Mouse (Mus musculus): Measurements from ENCODE around the gene Scp2. TPM values are rescaled to one million over a fixed set of nuclear protein-coding genes. Genes with fewer than 3 reads are reported as not detected.

Gene Scp2
- polyA plus RNA-seq, 2 experiments, result 112 to 199 TPM

GRCm38 (mm10) chr4:108057247-108057646, 87.6 kb downstream of the Scp2 start:
- no peaks in the 10 kb centered on the region for H3K4me1 ChIP-seq (ENCODE audit: control insufficient read depth, insufficient read depth, low read length)
- 90% methylated on average over 2 of the region's 2 CpGs for WGBS
- peaks cover 66% of the 10 kb centered on the region for H3K36me3 ChIP-seq (ENCODE audit: control insufficient read depth, insufficient read depth, low read length)
- no peaks in the 10 kb centered on the region for H3K9me3 ChIP-seq (ENCODE audit: control insufficient read depth, low read length)
- no peak overlapping the region for H3K4me3 ChIP-seq (replicated peaks; ENCODE audit: low read length)
- no peak overlapping the region for H3K27ac ChIP-seq (replicated peaks; ENCODE audit: low read depth, low read length)
- H3K9ac ChIP-seq (ENCODE audit: low read depth, low read length, severe bottlenecking), result no peak overlapping the region
- no peak overlapping the region for H3K4me2 ChIP-seq (replicated peaks; ENCODE audit: low read depth, low read length, severe bottlenecking)
- DNase-seq (ENCODE audit: low spot score) (no peak), ATAC-seq (ENCODE audit: low FRiP score, low read depth) (no peak)
- TF ChIP-seq POLR2A (IDR thresholded peaks at IDR 0.05; ENCODE audit: borderline replicate concordance, extremely low read depth, insufficient read depth, insufficient read length), result no peak
- no peaks in the 10 kb centered on the region for H3K27me3 ChIP-seq (ENCODE audit: control insufficient read depth, insufficient read depth, low read length)

- H3K27ac ChIP-seq (replicated peaks; ENCODE audit: low read depth, low read length), result no peak overlapping the region
- ATAC-seq (ENCODE audit: low FRiP score, low read depth) (no peak), DNase-seq (ENCODE audit: low spot score) (no peak)
- peaks cover 69% of the 10 kb centered on the region for H3K36me3 ChIP-seq (ENCODE audit: control insufficient read depth, insufficient read depth, low read length)
- H3K9ac ChIP-seq (ENCODE audit: low read depth, low read length, severe bottlenecking), result no peak overlapping the region
- H3K9me3 ChIP-seq (ENCODE audit: control insufficient read depth, low read length), result no peaks in the 10 kb centered on the region
- WGBS, result 90% methylated on average over 10 of the region's 10 CpGs
- no peaks in the 10 kb centered on the region for H3K27me3 ChIP-seq (ENCODE audit: control insufficient read depth, insufficient read depth, low read length)
- H3K4me1 ChIP-seq (ENCODE audit: control insufficient read depth, insufficient read depth, low read length), result no peaks in the 10 kb centered on the region
- no peak overlapping the region for H3K4me2 ChIP-seq (replicated peaks; ENCODE audit: low read depth, low read length, severe bottlenecking)
- no peak overlapping the region for H3K4me3 ChIP-seq (replicated peaks; ENCODE audit: low read length)
- no peak for TF ChIP-seq POLR2A (IDR thresholded peaks at IDR 0.05; ENCODE audit: borderline replicate concordance, extremely low read depth, insufficient read depth, insufficient read length)
These were observed 88.9 kb downstream of the Scp2 start for GRCm38 (mm10) chr4:108055873-108056272.

- H3K27ac ChIP-seq (replicated peaks; ENCODE audit: low read depth, low read length), result no peak overlapping the region
- no peaks in the 10 kb centered on the region for H3K4me1 ChIP-seq (ENCODE audit: control insufficient read depth, insufficient read depth, low read length)
- no peak for TF ChIP-seq POLR2A (IDR thresholded peaks at IDR 0.05; ENCODE audit: borderline replicate concordance, extremely low read depth, insufficient read depth, insufficient read length)
- DNase-seq (ENCODE audit: low spot score) (no peak), ATAC-seq (ENCODE audit: low FRiP score, low read depth) (no peak)
- H3K36me3 ChIP-seq (ENCODE audit: control insufficient read depth, insufficient read depth, low read length), result peaks cover 81% of the 10 kb centered on the region
- no peak overlapping the region for H3K9ac ChIP-seq (ENCODE audit: low read depth, low read length, severe bottlenecking)
- no peaks in the 10 kb centered on the region for H3K9me3 ChIP-seq (ENCODE audit: control insufficient read depth, low read length)
- no peaks in the 10 kb centered on the region for H3K27me3 ChIP-seq (ENCODE audit: control insufficient read depth, insufficient read depth, low read length)
- 86% methylated on average over 8 of the region's 8 CpGs for WGBS
- no peak overlapping the region for H3K4me3 ChIP-seq (replicated peaks; ENCODE audit: low read length)
- no peak overlapping the region for H3K4me2 ChIP-seq (replicated peaks; ENCODE audit: low read depth, low read length, severe bottlenecking)
These were observed 92.1 kb downstream of the Scp2 start for GRCm38 (mm10) chr4:108052673-108053072.

GRCm38 (mm10) chr4:108051687-108052274, 93.0 kb downstream of the Scp2 start:
- Histone ChIP-seq H3K27me3 (ENCODE audit: control insufficient read depth, insufficient read depth, low read length) (no peaks in the 10 kb centered on the region), H3K4me2 (replicated peaks; ENCODE audit: low read depth, low read length, severe bottlenecking) (no peak overlapping the region), H3K9me3 (ENCODE audit: control insufficient read depth, low read length) (no peaks in the 10 kb centered on the region), H3K36me3 (ENCODE audit: control insufficient read depth, insufficient read depth, low read length) (peaks cover 84% of the 10 kb centered on the region), H3K27ac (replicated peaks; ENCODE audit: low read depth, low read length) (no peak overlapping the region), H3K4me3 (replicated peaks; ENCODE audit: low read length) (no peak overlapping the region), H3K9ac (ENCODE audit: low read depth, low read length, severe bottlenecking) (no peak overlapping the region), H3K4me1 (ENCODE audit: control insufficient read depth, insufficient read depth, low read length) (no peaks in the 10 kb centered on the region)
- WGBS, result 81% methylated on average over 10 of the region's 10 CpGs
- TF ChIP-seq POLR2A (IDR thresholded peaks at IDR 0.05; ENCODE audit: borderline replicate concordance, extremely low read depth, insufficient read depth, insufficient read length), result no peak
- no peak for ATAC-seq (ENCODE audit: low FRiP score, low read depth)
- no peak for DNase-seq (ENCODE audit: low spot score)

- H3K9ac ChIP-seq (ENCODE audit: low read depth, low read length, severe bottlenecking), result no peak overlapping the region
- peaks cover 2% of the 10 kb centered on the region; the same call in 1 of the 2 replicates for H3K4me1 ChIP-seq (ENCODE audit: control insufficient read depth, insufficient read depth, low read length)
- peak overlapping the region; percentile 39 for H3K27ac ChIP-seq (replicated peaks; ENCODE audit: low read depth, low read length)
- H3K4me3 ChIP-seq (replicated peaks; ENCODE audit: low read length), result no peak overlapping the region
- no peak for DNase-seq (ENCODE audit: low spot score)
- TF ChIP-seq POLR2A (IDR thresholded peaks at IDR 0.05; ENCODE audit: borderline replicate concordance, extremely low read depth, insufficient read depth, insufficient read length), result no peak
- H3K27me3 ChIP-seq (ENCODE audit: control insufficient read depth, insufficient read depth, low read length), result no peaks in the 10 kb centered on the region
- H3K9me3 ChIP-seq (ENCODE audit: control insufficient read depth, low read length), result no peaks in the 10 kb centered on the region
- no peak overlapping the region for H3K4me2 ChIP-seq (replicated peaks; ENCODE audit: low read depth, low read length, severe bottlenecking)
- WGBS, result 56% methylated on average over 8 of the region's 8 CpGs
- ATAC-seq (ENCODE audit: low FRiP score, low read depth), result no peak
- peaks cover 56% of the 10 kb centered on the region for H3K36me3 ChIP-seq (ENCODE audit: control insufficient read depth, insufficient read depth, low read length)
These were observed 98.7 kb downstream of the Scp2 start for GRCm38 (mm10) chr4:108046136-108046535.
